Mouse (Mus musculus): ENCODE measurements at regions not wholly inside any gene's neighbourhood (a gene's known extent, or its start where the extent isn't known, plus 50 kb on each side); places are given as distances from the start of the nearest gene placed in this dataset.

GRCm38 (mm10) chr3:15098981-15099380, 212.9 kb downstream of the Car2 start:
- TF ChIP-seq CTCF (IDR thresholded peaks at IDR 0.05; ENCODE audit: low read depth), result no peak
- TF ChIP-seq EP300 (IDR thresholded peaks at IDR 0.05; ENCODE audit: low read depth), result no peak

Measured in heart, postnatal 0 days (tissue).